Mouse (Mus musculus) MEL (cell line): ENCODE results near the gene Mettl3. TPM values are rescaled to one million over a fixed set of nuclear protein-coding genes. Genes with fewer than 3 reads are reported as not detected.

Experiments
- DNase-seq: peaks from one replicate; pipeline ENCODE4 v3.0.0; 2011; ENCODE audit warnings: low read depth, low spot score
- H3K27ac ChIP-seq: 2 replicates; pipeline ENCODE4 v1.5.1; 2012; ENCODE audit warnings: low read depth, mild to moderate bottlenecking, control low read depth, low read length, moderate library complexity; ENCODE audit not compliant: control insufficient read depth
- H3K27me3 ChIP-seq, 2 experiments: fragments of 150-350 bp in 1 of 2; sonication (generic) in 1 of 2; 2 replicates each; pipeline ENCODE4 v1.6.1; 2012; ENCODE audit warnings: low read length in 2 of 2, mild to moderate bottlenecking in 2 of 2, improper control_type of control experiment in 1 of 2, moderate library complexity in 1 of 2; ENCODE audit not compliant: insufficient read depth in 2 of 2, control insufficient read depth in 1 of 2
- H3K36me3 ChIP-seq, 2 experiments: 2 replicates each; pipeline ENCODE4 v1.6.1; 2012 to 2014; ENCODE audit warnings: low read length in 2 of 2, improper control_type of control experiment in 1 of 2, inconsistent platforms in 1 of 2, mild to moderate bottlenecking in 1 of 2; ENCODE audit not compliant: insufficient read depth in 2 of 2, control insufficient read depth in 1 of 2
- H3K4me1 ChIP-seq, 2 experiments: fragments of 150-350 bp in 1 of 2; sonication (generic) in 1 of 2; 2 replicates each; pipeline ENCODE4 v1.6.1; 2012; ENCODE audit warnings: low read length in 2 of 2, improper control_type of control experiment in 1 of 2, mild to moderate bottlenecking in 1 of 2; ENCODE audit not compliant: insufficient read depth in 2 of 2, control insufficient read depth in 1 of 2
- H3K4me3 ChIP-seq, 2 experiments: fragments of 150-350 bp in 1 of 2; sonication (generic) in 1 of 2; 2 replicates each; pipeline ENCODE4 v1.5.1; 2012; ENCODE audit warnings: low read depth in 2 of 2, low read length in 2 of 2, mild to moderate bottlenecking in 2 of 2, moderate library complexity in 2 of 2, control low read depth in 1 of 2, improper control_type of control experiment in 1 of 2; ENCODE audit not compliant: control insufficient read depth in 1 of 2, insufficient read depth in 1 of 2
- H3K79me2 ChIP-seq: 2 replicates; pipeline ENCODE4 v1.6.1; 2012; ENCODE audit warnings: mild to moderate bottlenecking, low read length, moderate library complexity; ENCODE audit not compliant: control insufficient read depth, poor library complexity, insufficient read depth
- H3K9ac ChIP-seq: 2 replicates; pipeline ENCODE4 v1.6.1; 2012; ENCODE audit warnings: low read depth, mild to moderate bottlenecking, control low read depth, low read length, moderate library complexity; ENCODE audit not compliant: control insufficient read depth, poor library complexity, severe bottlenecking
- H3K9me3 ChIP-seq: fragments of 150-350 bp; sonication (generic); replicated peaks from 2 replicates; pipeline ENCODE4 v1.6.1; 2012; ENCODE audit warnings: mild to moderate bottlenecking, low read length, improper control_type of control experiment, moderate library complexity; ENCODE audit not compliant: insufficient read depth
- BHLHE40 ChIP-seq: IDR thresholded peaks from 2 replicates; pipeline ENCODE4 v1.6.1; 2012; ENCODE audit warnings: low read depth, mild to moderate bottlenecking, inconsistent platforms, low read length, improper control_type of control experiment, borderline replicate concordance
- CHD2 ChIP-seq: IDR thresholded peaks from 2 replicates; pipeline ENCODE4 v1.6.1; 2011; ENCODE audit warnings: low read length, improper control_type of control experiment
- EP300 ChIP-seq, 2 experiments: IDR thresholded peaks; 2 replicates each; pipeline ENCODE4 v1.6.1; 2011; ENCODE audit warnings: improper control_type of control experiment in 2 of 2, low read length in 2 of 2, low read depth in 1 of 2, mild to moderate bottlenecking in 1 of 2
- GATA1 ChIP-seq: IDR thresholded peaks from 2 replicates; pipeline ENCODE4 v1.6.1; 2011; ENCODE audit warnings: low read depth, low read length, improper control_type of control experiment
- JUND ChIP-seq: IDR thresholded peaks from 2 replicates; pipeline ENCODE4 v1.6.1; 2011; ENCODE audit warnings: low read depth, mild to moderate bottlenecking, improper control_type of control experiment, low read length
- MAX ChIP-seq: IDR thresholded peaks from 2 replicates; pipeline ENCODE4 v1.6.1; 2011; ENCODE audit warnings: low read length, improper control_type of control experiment
- MAZ ChIP-seq: IDR thresholded peaks from 2 replicates; pipeline ENCODE4 v1.6.1; 2012; ENCODE audit warnings: low read depth, mild to moderate bottlenecking, inconsistent platforms, low read length, improper control_type of control experiment
- MEF2A ChIP-seq: IDR thresholded peaks from 2 replicates; pipeline ENCODE4 v1.6.1; 2014; ENCODE audit warnings: low read depth, mild to moderate bottlenecking, inconsistent platforms, low read length, improper control_type of control experiment; ENCODE audit not compliant: poor library complexity, insufficient replicate concordance, severe bottlenecking; ENCODE audit errors: extremely low read depth
- MYB ChIP-seq: IDR thresholded peaks from 2 replicates; pipeline ENCODE4 v1.6.1; 2011; ENCODE audit warnings: mild to moderate bottlenecking, low read depth, low read length, improper control_type of control experiment
- NELFE ChIP-seq: IDR thresholded peaks from 2 replicates; pipeline ENCODE4 v1.6.1; 2011; ENCODE audit warnings: low read depth, low read length, improper control_type of control experiment
- NRF1 ChIP-seq: IDR thresholded peaks from 2 replicates; pipeline ENCODE4 v1.6.1; 2014; ENCODE audit warnings: low read depth, mild to moderate bottlenecking, inconsistent platforms, low read length, improper control_type of control experiment, moderate library complexity; ENCODE audit not compliant: poor library complexity, insufficient read depth, severe bottlenecking
- RAD21 ChIP-seq: IDR thresholded peaks from 2 replicates; pipeline ENCODE4 v1.6.1; 2011; ENCODE audit warnings: mild to moderate bottlenecking, low read depth, low read length, improper control_type of control experiment
- RCOR1 ChIP-seq: IDR thresholded peaks from 2 replicates; pipeline ENCODE4 v1.6.1; 2012; ENCODE audit warnings: low read depth, mild to moderate bottlenecking, inconsistent platforms, low read length, improper control_type of control experiment
- SIN3A ChIP-seq: IDR thresholded peaks from 2 replicates; pipeline ENCODE4 v1.6.1; 2012; ENCODE audit warnings: low read length, improper control_type of control experiment, inconsistent platforms
- SMC3 ChIP-seq: IDR thresholded peaks from 2 replicates; pipeline ENCODE4 v1.6.1; 2011; ENCODE audit warnings: low read depth, low read length, improper control_type of control experiment
- ZC3H11A ChIP-seq: IDR thresholded peaks from 2 replicates; pipeline ENCODE4 v1.6.1; 2012; ENCODE audit warnings: low read depth, mild to moderate bottlenecking, inconsistent platforms, low read length, improper control_type of control experiment
- ZKSCAN1 ChIP-seq: IDR thresholded peaks from 2 replicates; pipeline ENCODE4 v1.6.1; 2012; ENCODE audit warnings: low read depth, mild to moderate bottlenecking, inconsistent platforms, low read length, improper control_type of control experiment, moderate library complexity
- ZMIZ1 ChIP-seq: IDR thresholded peaks from 2 replicates; pipeline ENCODE4 v1.6.1; 2012; ENCODE audit warnings: low read depth, mild to moderate bottlenecking, inconsistent platforms, low read length, improper control_type of control experiment, moderate library complexity
- polyA plus RNA-seq, 2 experiments: library from polyadenylated mRNA; stranded (reverse) in 1 of 2; unstranded in 1 of 2; fragments of >175 nt in 1 of 2; fragments of >200 nt in 1 of 2; gene quantifications; 2 replicates each; pipeline versions ENCODE4 v1.2.1 to v1.2.4; 2012; ENCODE audit warnings: low replicate concordance in 2 of 2, low read depth in 1 of 2; ENCODE audit not compliant: insufficient read length in 2 of 2, insufficient read depth in 1 of 2, missing spikeins in 1 of 2
- total RNA-seq: library from RNA; depleted of rRNA; stranded (reverse); fragments of 300-350 nt; gene quantifications from 2 replicates; pipeline ENCODE4 v1.2.3, GENCODE M21; 2012; rRNA removed

Mettl3 gene
- total and polyA plus RNA-seq, 3 experiments: 49.8 to 50.7 TPM; not detected in 1

DNA sequence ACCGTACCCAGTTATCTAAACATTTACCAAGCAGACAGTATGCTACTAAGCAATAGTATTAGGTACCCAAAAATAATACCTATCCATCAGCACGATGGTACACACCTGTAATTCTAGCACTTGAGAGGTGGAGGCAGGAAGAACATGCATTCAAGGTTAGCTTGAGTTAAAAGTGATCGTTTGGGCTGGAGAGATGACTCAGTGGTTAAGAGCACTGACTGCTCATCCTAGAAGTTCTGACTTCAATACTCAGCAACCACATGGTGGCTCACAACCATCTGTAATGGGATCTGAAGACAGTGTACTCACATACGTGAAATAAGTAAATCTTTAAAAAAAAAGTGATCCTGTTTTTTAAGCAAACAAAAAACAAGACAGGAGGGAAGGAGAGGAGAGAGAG, 58.8 kb downstream of the Mettl3 start:
- H3K9me3 ChIP-seq: no peaks in the 10 kb centered on the region
- H3K27ac ChIP-seq: no peak overlapping the region
- H3K4me3 ChIP-seq: no peak overlapping the region
- no peak for DNase-seq
- no peak for TF ChIP-seq ZMIZ1
- no peak for TF ChIP-seq CHD2
- no peak for TF ChIP-seq SMC3
- no peak for TF ChIP-seq BHLHE40
- TF ChIP-seq JUND: no peak
- no peak for TF ChIP-seq NELFE
- no peak for TF ChIP-seq GATA1
- no peak for TF ChIP-seq ZC3H11A
- TF ChIP-seq RAD21: no peak
- no peak for TF ChIP-seq MAZ
- TF ChIP-seq ZKSCAN1: no peak
- no peak for TF ChIP-seq NRF1
- TF ChIP-seq MYB: no peak
- no peak for TF ChIP-seq MAX
- TF ChIP-seq RCOR1: no peak
- TF ChIP-seq SIN3A: no peak
- no peak for TF ChIP-seq EP300 (IDR thresholded peaks at IDR 0.05; ENCODE audit: low read depth in 1 of 2, low read length in 2 of 2)
- no peak for TF ChIP-seq MEF2A
- H3K4me1 ChIP-seq: peaks cover 2 to 12% of the 10 kb centered on the region in 2 experiments; a peak in 3 of 4 replicates
- no peak overlapping the region for H3K9ac ChIP-seq
- H3K27me3 ChIP-seq: no peaks in the 10 kb centered on the region
- H3K36me3 ChIP-seq: peaks cover 0 to 23% of the 10 kb centered on the region in 2 experiments; a peak in 3 of 4 replicates
- peaks cover 51% of the 10 kb centered on the region for H3K79me2 ChIP-seq

Other genes starting within 250 kb of the Mettl3 start
- 272 and 346 TPM in 2 replicates for gene Hnrnpc, start 201.1 kb downstream of the Mettl3 start, total RNA-seq
- gene Hnrnpc, start 201.1 kb downstream of the Mettl3 start, polyA plus RNA-seq: 1,000 to 10,000 TPM in 1 of 2 experiments, 100 to 1,000 TPM in 1; 626 to 3,096 TPM
- 3.7 and 4.8 TPM in 2 replicates for gene Rpgrip1, start 194.4 kb downstream of the Mettl3 start, total RNA-seq
- 10 to 100 TPM in 1 of 2 experiments, not detected in 1; 36.0 TPM for gene Rpgrip1, start 194.4 kb downstream of the Mettl3 start, polyA plus RNA-seq
- gene Supt16, start 107.7 kb downstream of the Mettl3 start, total RNA-seq: 87.1 and 97.3 TPM in 2 replicates
- 100 to 1,000 TPM; 114 to 145 TPM for gene Supt16, start 107.7 kb downstream of the Mettl3 start, polyA plus RNA-seq
- 46.5 and 47.5 TPM in 2 replicates for gene Chd8, start 47.3 kb downstream of the Mettl3 start, total RNA-seq
- gene Chd8, start 47.3 kb downstream of the Mettl3 start, polyA plus RNA-seq: 10 to 100 TPM; 73.5 to 85.6 TPM
- gene Tox4, start 26.0 kb downstream of the Mettl3 start, total RNA-seq: 35.1 and 39.0 TPM in 2 replicates
- 10 to 100 TPM in 1 of 2 experiments, not detected in 1; 42.2 TPM for gene Tox4, start 26.0 kb downstream of the Mettl3 start, polyA plus RNA-seq
- gene Rab2b, start 25.6 kb downstream of the Mettl3 start, total RNA-seq: 2.9 and 3.0 TPM in 2 replicates
- gene Rab2b, start 25.6 kb downstream of the Mettl3 start, polyA plus RNA-seq: 1 to 10 TPM in 1 of 2 experiments, not detected in 1; 5.9 TPM
- not detected in 2 replicates for gene Sall2, start 23.6 kb upstream of the Mettl3 start, total RNA-seq
- not detected for gene Sall2, start 23.6 kb upstream of the Mettl3 start, polyA plus RNA-seq
- 0.08 TPM in 1 of 2 replicates, not detected in the other for gene Olfr1513, start 51.3 kb upstream of the Mettl3 start, total RNA-seq
- not detected for gene Olfr1513, start 51.3 kb upstream of the Mettl3 start, polyA plus RNA-seq
- gene Olfr1512, start 74.0 kb upstream of the Mettl3 start, total RNA-seq: 0.23 TPM in 2 replicates
- gene Olfr1512, start 74.0 kb upstream of the Mettl3 start, polyA plus RNA-seq: under 1 TPM in 1 of 2 experiments, not detected in 1; 0.24 TPM
- not detected in 2 replicates for gene Olfr1511, start 92.3 kb upstream of the Mettl3 start, total RNA-seq
- gene Olfr1511, start 92.3 kb upstream of the Mettl3 start, polyA plus RNA-seq: not detected
- not detected in 2 replicates for gene Olfr1510, start 109.2 kb upstream of the Mettl3 start, total RNA-seq
- not detected for gene Olfr1510, start 109.2 kb upstream of the Mettl3 start, polyA plus RNA-seq
- gene Olfr1509, start 137.9 kb upstream of the Mettl3 start, total RNA-seq: not detected in 2 replicates
- not detected for gene Olfr1509, start 137.9 kb upstream of the Mettl3 start, polyA plus RNA-seq
- gene Olfr1508, start 162.4 kb upstream of the Mettl3 start, total RNA-seq: not detected in 2 replicates
- not detected for gene Olfr1508, start 162.4 kb upstream of the Mettl3 start, polyA plus RNA-seq
- gene Olfr1507, start 190.6 kb upstream of the Mettl3 start, total RNA-seq: not detected in 2 replicates
- gene Olfr1507, start 190.6 kb upstream of the Mettl3 start, polyA plus RNA-seq: not detected